Mouse (Mus musculus) splenic B cell, adult 2 months (primary cell): ENCODE measurements at regions not wholly inside any gene's neighbourhood (a gene's known extent, or its start where the extent isn't known, plus 50 kb on each side); places are given as distances from the start of the nearest gene placed in this dataset.

Source experiments
- DNase-seq: peaks from one replicate; pipeline ENCODE4 v3.0.0-alpha.2; 2011; ENCODE audit warnings: low read depth, low spot score
- H3K27me3 ChIP-seq: 2 replicates; pipeline ENCODE4 v1.6.1; 2012; ENCODE audit warnings: mild to moderate bottlenecking, low read length, moderate library complexity, mixed read lengths; ENCODE audit not compliant: control insufficient read depth, poor library complexity, insufficient read depth, severe bottlenecking
- H3K36me3 ChIP-seq: 2 replicates; pipeline ENCODE4 v1.6.1; 2012; ENCODE audit warnings: mild to moderate bottlenecking, low read length, moderate library complexity, mixed read lengths; ENCODE audit not compliant: control insufficient read depth, poor library complexity, insufficient read depth, severe bottlenecking

- no peak for DNase-seq
- H3K36me3 ChIP-seq, result no peaks in the 10 kb centered on the region
- H3K27me3 ChIP-seq, result no peaks in the 10 kb centered on the region
Measured at GRCm38 (mm10) chr3:35688111-35688510, 65.8 kb upstream of the Atp11b start.

- peak; percentile 78 for DNase-seq
- Histone ChIP-seq H3K27me3 (no peaks in the 10 kb centered on the region), H3K36me3 (no peaks in the 10 kb centered on the region)
Measured at GRCm38 (mm10) chr3:35688781-35689180, 65.1 kb upstream of the Atp11b start.

- Histone ChIP-seq H3K36me3 (no peaks in the 10 kb centered on the region), H3K27me3 (no peaks in the 10 kb centered on the region)
- peak; percentile 90 for DNase-seq
Measured at GRCm38 (mm10) chr3:35693039-35693438, 60.9 kb upstream of the Atp11b start.

- H3K36me3 ChIP-seq, result no peaks in the 10 kb centered on the region
- no peak for DNase-seq
- H3K27me3 ChIP-seq, result no peaks in the 10 kb centered on the region
Measured at GRCm38 (mm10) chr3:35693551-35693950, 60.4 kb upstream of the Atp11b start.

- H3K27me3 ChIP-seq, result no peaks in the 10 kb centered on the region
- no peaks in the 10 kb centered on the region for H3K36me3 ChIP-seq
- no peak for DNase-seq
Measured at GRCm38 (mm10) chr3:35694241-35694640, 59.7 kb upstream of the Atp11b start.

- Histone ChIP-seq H3K27me3 (no peaks in the 10 kb centered on the region), H3K36me3 (no peaks in the 10 kb centered on the region)
- DNase-seq, result no peak
Measured at GRCm38 (mm10) chr3:35695859-35696258, 58.0 kb upstream of the Atp11b start.

GRCm38 (mm10) chr3:35699266-35699665 lies 54.6 kb upstream of the Atp11b start:
- Histone ChIP-seq H3K27me3 (no peaks in the 10 kb centered on the region), H3K36me3 (no peaks in the 10 kb centered on the region)
- no peak for DNase-seq

- no peak for DNase-seq
- no peaks in the 10 kb centered on the region for H3K36me3 ChIP-seq
- H3K27me3 ChIP-seq, result no peaks in the 10 kb centered on the region
Measured at GRCm38 (mm10) chr3:35699979-35700378, 53.9 kb upstream of the Atp11b start.

GRCm38 (mm10) chr3:35703528-35704327 lies 50.2 kb upstream of the Atp11b start:
- Histone ChIP-seq H3K36me3 (no peaks in the 10 kb centered on the region), H3K27me3 (no peaks in the 10 kb centered on the region)
- no peak for DNase-seq
